Mouse (Mus musculus) yolk sac, embryonic 10.5 days (tissue): ENCODE measurements around the gene Msi2.

Source experiments
- DNase-seq: peaks from one replicate; pipeline ENCODE4 v3.0.0-alpha.2; 2017; ENCODE audit warnings: low spot score

Msi2 gene

GRCm38 (mm10) chr11:88309059-88309700 is 409.1 kb downstream of the Msi2 start:
- no peak for DNase-seq

GRCm38 (mm10) chr11:88307616-88308543 is 410.4 kb downstream of the Msi2 start:
- no peak for DNase-seq

- DNase-seq, result no peak
Observed at GRCm38 (mm10) chr11:88305759-88306158, 412.6 kb downstream of the Msi2 start.

GRCm38 (mm10) chr11:88301619-88302018 is 416.7 kb downstream of the Msi2 start:
- no peak for DNase-seq

GRCm38 (mm10) chr11:88299345-88299744 is 419.0 kb downstream of the Msi2 start:
- no peak for DNase-seq

GRCm38 (mm10) chr11:88297526-88297925 is 420.8 kb downstream of the Msi2 start:
- DNase-seq, result peak; percentile 83

GRCm38 (mm10) chr11:88295298-88295697 is 423.0 kb downstream of the Msi2 start:
- peak; percentile 43 for DNase-seq

- DNase-seq, result no peak
Observed at GRCm38 (mm10) chr11:88294394-88294710, 424.0 kb downstream of the Msi2 start.

GRCm38 (mm10) chr11:88293631-88294393 is 424.5 kb downstream of the Msi2 start, which contains the start of gene Ccdc182:
Ccdc182 (plus strand) TSS chr11:88294058.
- DNase-seq, result no peak

GRCm38 (mm10) chr11:88291688-88292087 is 426.6 kb downstream of the Msi2 start:
- DNase-seq, result no peak

- no peak for DNase-seq
Observed at GRCm38 (mm10) chr11:88291245-88291644, 427.1 kb downstream of the Msi2 start.
